Mouse (Mus musculus): Measurements from ENCODE around the gene Phyh. TPM values are rescaled to one million over a fixed set of nuclear protein-coding genes. Genes with fewer than 3 reads are reported as not detected.

Phyh gene
- total RNA-seq, 2 experiments from 2014 or later = 13.2 to 20.5 TPM

DNA sequence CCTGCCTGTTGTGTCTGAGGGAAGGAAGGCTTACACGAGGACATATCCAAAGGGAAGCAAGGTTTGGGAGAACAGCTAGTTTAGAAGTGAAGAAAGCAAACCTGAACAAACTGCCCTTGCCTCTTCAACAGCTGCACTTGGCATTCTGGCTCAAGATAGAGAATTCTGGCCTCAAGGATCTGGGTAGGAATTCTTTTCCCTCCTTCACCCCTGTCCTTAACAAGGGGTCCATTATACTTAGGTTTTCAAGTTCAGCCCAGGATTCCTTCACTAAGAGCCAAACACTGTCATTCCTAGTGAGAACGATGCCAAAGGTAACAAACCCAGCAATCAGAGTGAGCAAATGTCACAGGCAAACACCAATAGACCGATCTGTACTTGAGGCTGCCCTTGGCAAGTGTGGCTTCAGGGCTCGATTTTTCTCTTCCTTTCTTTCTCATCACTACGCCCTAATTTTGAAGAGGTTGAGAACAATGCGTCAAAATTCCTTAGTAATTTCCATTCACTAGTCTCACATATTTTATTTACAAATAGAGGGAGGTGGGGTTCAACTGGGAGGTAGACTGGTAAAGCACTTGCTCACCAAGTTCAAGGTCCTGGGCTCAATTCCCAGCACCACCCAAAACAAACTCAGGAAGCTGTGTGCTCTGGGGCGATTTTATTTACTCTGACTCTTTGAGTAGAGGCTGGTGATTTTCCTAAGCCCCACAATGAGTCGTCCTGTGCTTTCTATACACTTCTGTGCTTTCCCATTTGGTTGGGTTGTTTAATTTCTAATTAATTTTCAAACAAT lies 68.8 kb downstream of the Phyh start:
- no peak for ATAC-seq (replicated peaks; ENCODE audit: low FRiP score, poor library complexity, severe bottlenecking)

Other genes with a start within 250 kb of the Phyh start
- gene Bend7, start 201.2 kb upstream of the Phyh start, total RNA-seq (2015; ENCODE audit: low replicate concordance) = not detected in 2 replicates
- not detected in 2 replicates for gene Bend7, start 201.2 kb upstream of the Phyh start, total RNA-seq (2017; ENCODE audit: low replicate concordance)
- gene Sephs1, start 37.5 kb upstream of the Phyh start, total RNA-seq (2015; ENCODE audit: low replicate concordance) = 13.7 and 19.7 TPM in 2 replicates
- gene Sephs1, start 37.5 kb upstream of the Phyh start, total RNA-seq (2017; ENCODE audit: low replicate concordance) = 42.4 and 47.5 TPM in 2 replicates
- gene Ucma, start 57.1 kb downstream of the Phyh start, total RNA-seq (2015; ENCODE audit: low replicate concordance) = not detected in 2 replicates
- gene Ucma, start 57.1 kb downstream of the Phyh start, total RNA-seq (2017; ENCODE audit: low replicate concordance) = not detected in 2 replicates
- gene Mcm10, start 93.8 kb downstream of the Phyh start, total RNA-seq (2015; ENCODE audit: low replicate concordance) = 54.1 and 134 TPM in 2 replicates
- 76.9 and 109 TPM in 2 replicates for gene Mcm10, start 93.8 kb downstream of the Phyh start, total RNA-seq (2017; ENCODE audit: low replicate concordance)
- gene Optn, start 145.0 kb downstream of the Phyh start, total RNA-seq (2015; ENCODE audit: low replicate concordance) = 112 and 113 TPM in 2 replicates
- 325 and 377 TPM in 2 replicates for gene Optn, start 145.0 kb downstream of the Phyh start, total RNA-seq (2017; ENCODE audit: low replicate concordance)
- not detected in 2 replicates for gene Ccdc3, start 218.8 kb downstream of the Phyh start, total RNA-seq (2015; ENCODE audit: low replicate concordance)
- not detected in 2 replicates for gene Ccdc3, start 218.8 kb downstream of the Phyh start, total RNA-seq (2017; ENCODE audit: low replicate concordance)